8 mouse cellular contexts compared by ENCODE assay signal in the genomic region with DNA sequence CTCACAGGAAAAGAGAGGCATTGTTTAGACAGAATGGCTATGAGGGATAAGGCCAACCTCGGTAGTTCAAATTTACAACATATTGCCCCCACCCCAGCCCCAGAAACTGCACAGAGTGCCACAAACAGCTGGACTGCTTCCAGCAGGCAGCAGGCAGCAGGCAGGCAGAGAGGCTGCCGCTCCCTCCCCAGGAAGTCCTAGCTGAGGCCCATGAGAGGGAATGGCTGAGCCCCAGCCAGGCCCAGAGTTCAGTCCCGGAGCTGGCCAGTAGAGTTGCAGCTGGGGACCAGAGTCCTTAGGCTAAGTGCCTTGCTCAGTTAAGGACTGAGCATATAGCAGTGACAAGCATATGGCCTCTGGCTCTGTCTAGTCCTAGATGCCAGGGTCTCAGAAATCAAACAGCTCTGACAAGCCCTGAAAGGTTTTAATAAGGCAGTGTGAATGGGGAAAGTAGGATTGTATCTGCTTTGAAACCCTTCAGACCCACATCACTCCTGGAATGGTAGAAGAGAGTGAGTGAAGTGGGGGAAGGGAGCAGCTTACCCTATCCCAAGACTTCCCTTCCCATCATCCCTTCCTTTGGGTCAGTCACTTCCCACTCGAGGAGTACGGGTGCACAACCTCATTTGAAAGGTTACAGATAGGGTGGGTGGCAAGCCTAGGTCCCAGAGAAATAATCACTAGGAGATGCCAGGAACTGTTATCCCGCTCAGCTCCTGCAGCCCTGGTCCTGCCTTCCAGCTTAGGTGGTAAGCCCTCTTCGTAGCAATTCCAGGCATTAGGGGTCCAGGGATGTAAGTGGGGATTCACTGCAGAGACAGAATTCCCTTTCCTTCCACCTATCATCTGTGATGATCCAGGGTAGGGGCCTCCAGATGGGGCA. TPM values are rescaled to one million over a fixed set of nuclear protein-coding genes. Genes with fewer than 3 reads are reported as not detected.
A peak's percentile ranks its signal among the peaks of the same experiment; 100 is the strongest.
DNase-seq lines count a peak whose midpoint lies in the region; ATAC-seq and TF ChIP-seq lines count a peak whose summit lies in the region.

No protein-coding gene starts in this region.

- intact Hi-C loops in heart, postnatal 14 days (cut with DNase I), result no loop called here

- H3K36me3 ChIP-seq in testis, adult 2 months (ENCODE audit: control insufficient read depth, insufficient read depth, low read length), result no peaks in the 10 kb centered on the region
- H3K36me3 ChIP-seq in embryonic facial prominence, embryonic 14.5 days (ENCODE audit: control insufficient read depth, insufficient read depth, low read length), result peaks cover 14% of the 10 kb centered on the region
- H3K36me3 ChIP-seq in liver, embryonic 13.5 days, result peaks cover 26% of the 10 kb centered on the region
- peaks cover 12% of the 10 kb centered on the region; the same call in 1 of the 2 replicates for H3K36me3 ChIP-seq in neural tube, embryonic 15.5 days

- TF ChIP-seq CTCF in testis, adult 2 months (IDR thresholded peaks at IDR 0.05; ENCODE audit: control insufficient read depth, insufficient read depth, insufficient replicate concordance, low read depth, low read length), result no peak

- H3K9me3 ChIP-seq in embryonic facial prominence, embryonic 14.5 days (ENCODE audit: control insufficient read depth, low read length), result no peaks in the 10 kb centered on the region
- no peaks in the 10 kb centered on the region for H3K9me3 ChIP-seq in liver, embryonic 13.5 days (replicated peaks)
- H3K9me3 ChIP-seq in neural tube, embryonic 15.5 days (replicated peaks), result no peaks in the 10 kb centered on the region

- H3K27ac ChIP-seq in testis, adult 2 months (ENCODE audit: control insufficient read depth, insufficient read depth, low read depth, low read length), result peak overlapping the region; percentile 40
- peak overlapping the region; percentile 79 for H3K27ac ChIP-seq in embryonic facial prominence, embryonic 14.5 days (replicated peaks; ENCODE audit: low read depth, low read length)
- peak overlapping the region; percentile 44 for H3K27ac ChIP-seq in liver, embryonic 13.5 days
- peak overlapping the region; percentile 88 for H3K27ac ChIP-seq in neural tube, embryonic 15.5 days (replicated peaks)

- peaks cover 25% of the 10 kb centered on the region for H3K4me1 ChIP-seq in testis, adult 2 months (ENCODE audit: control insufficient read depth, insufficient read depth, low read length)
- H3K4me1 ChIP-seq in embryonic facial prominence, embryonic 14.5 days (ENCODE audit: control insufficient read depth, insufficient read depth, low read length), result peaks cover 43% of the 10 kb centered on the region
- H3K4me1 ChIP-seq in liver, embryonic 13.5 days (replicated peaks), result peaks cover 78% of the 10 kb centered on the region
- H3K4me1 ChIP-seq in neural tube, embryonic 15.5 days, result peaks cover 73% of the 10 kb centered on the region

- no peak for DNase-seq in testis, postnatal 14 days (ENCODE audit: low spot score)
- DNase-seq in embryonic facial prominence, embryonic 14.5 days (ENCODE audit: low spot score), result peak; percentile 73
- peak; percentile 52 to 61 for DNase-seq in heart, postnatal 14 days
- DNase-seq in liver, embryonic 13.5 days, result no peak
- DNase-seq in spleen, postnatal 14 days (ENCODE audit: low spot score in 2 of 2), result no peak
- DNase-seq in layer of hippocampus, postnatal 14 days (ENCODE audit: low spot score in 2 of 2), result no peak

- H3K4me2 ChIP-seq in embryonic facial prominence, embryonic 14.5 days (ENCODE audit: low read depth, low read length), result peak overlapping the region; percentile 84; the same call in 1 of the 2 replicates
- H3K4me2 ChIP-seq in liver, embryonic 13.5 days, result peak overlapping the region; percentile 92
- peak overlapping the region; percentile 74 for H3K4me2 ChIP-seq in neural tube, embryonic 15.5 days

- no peak overlapping the region for H3K4me3 ChIP-seq in testis, adult 2 months (ENCODE audit: control insufficient read depth, low read depth, low read length)
- 0 out of 2 replicates have a peak overlapping the region, but pooled peaks have one; percentile 74 for H3K4me3 ChIP-seq in embryonic facial prominence, embryonic 14.5 days (ENCODE audit: low read depth, low read length)
- H3K4me3 ChIP-seq in liver, embryonic 13.5 days (replicated peaks), result peak overlapping the region; percentile 84
- 0 out of 2 replicates have a peak overlapping the region, but pooled peaks have one; percentile 70 for H3K4me3 ChIP-seq in neural tube, embryonic 15.5 days (replicated peaks)

- no peak for ATAC-seq in embryonic facial prominence, embryonic 14.5 days (ENCODE audit: low read depth)
- no peak for ATAC-seq in liver, embryonic 13.5 days (ENCODE audit: low read depth)
- no peak for ATAC-seq in neural tube, embryonic 15.5 days (ENCODE audit: low FRiP score)

- 0 out of 2 replicates have a peak, but pooled peaks cover 2% of the 10 kb centered on the region for H3K27me3 ChIP-seq in testis, adult 2 months (ENCODE audit: control insufficient read depth, insufficient read depth, low read length)
- H3K27me3 ChIP-seq in embryonic facial prominence, embryonic 14.5 days (replicated peaks; ENCODE audit: control insufficient read depth, insufficient read depth, low read length), result no peaks in the 10 kb centered on the region
- peaks cover 54% of the 10 kb centered on the region for H3K27me3 ChIP-seq in liver, embryonic 13.5 days
- peaks cover 24% of the 10 kb centered on the region; the same call in 1 of the 2 replicates for H3K27me3 ChIP-seq in neural tube, embryonic 15.5 days (replicated peaks)

- H3K9ac ChIP-seq in embryonic facial prominence, embryonic 14.5 days (ENCODE audit: low read depth, low read length), result no peak overlapping the region
- H3K9ac ChIP-seq in liver, embryonic 13.5 days, result 0 out of 2 replicates have a peak overlapping the region, but pooled peaks have one; percentile 17
- no peak overlapping the region for H3K9ac ChIP-seq in neural tube, embryonic 15.5 days (replicated peaks)

- TF ChIP-seq POLR2A in testis, adult 2 months (IDR thresholded peaks at IDR 0.05; ENCODE audit: control insufficient read depth, low read depth, low read length), result no peak

- WGBS in embryonic facial prominence, embryonic 14.5 days, result 44% methylated on average over 7 of the region's 7 CpGs
- 47% methylated on average over 7 of the region's 7 CpGs for WGBS in liver, embryonic 13.5 days (ENCODE audit: insufficient replicate concordance)
- WGBS in neural tube, embryonic 15.5 days, result 56% methylated on average over 7 of the region's 7 CpGs

RNA-seq across cellular contexts. Expression of gene Mpg, which starts 0.8 kb away (rescaled TPM):
- 16.3 and 16.4 TPM in 2 replicates for polyA plus RNA-seq in testis, adult 2 months (2012; rRNA removed)
- polyA plus RNA-seq in embryonic facial prominence, embryonic 14.5 days (2014; fragmentation: Nextera tagmentation; extraction: Ambion mirVana), result 29.7 and 34.1 TPM in 2 replicates
- 1 to 10 TPM; 6.5 to 8.5 TPM for total RNA-seq in heart, postnatal 14 days (2021)
- 19.7 and 21.6 TPM in 2 replicates for polyA plus RNA-seq in liver, embryonic 13.5 days (2015; fragmentation: Nextera tagmentation; extraction: Ambion mirVana)
- polyA plus RNA-seq in neural tube, embryonic 15.5 days (2015; fragmentation: Nextera tagmentation; extraction: Ambion mirVana), result 33.9 and 37.8 TPM in 2 replicates
- 10 to 100 TPM; 19.7 to 21.4 TPM for total RNA-seq in layer of hippocampus, postnatal 14 days (2021)

RNA-seq across cellular contexts. Expression of gene Rhbdf1, which starts 3.4 kb away (rescaled TPM):
- polyA plus RNA-seq in testis, adult 2 months (2012; rRNA removed), result 6.8 and 9.5 TPM in 2 replicates
- 58.4 and 60.1 TPM in 2 replicates for polyA plus RNA-seq in embryonic facial prominence, embryonic 14.5 days (2014; fragmentation: Nextera tagmentation; extraction: Ambion mirVana)
- total RNA-seq in heart, postnatal 14 days (2021), result 10 to 100 TPM; 22.3 to 23.3 TPM
- 5.6 and 6.2 TPM in 2 replicates for polyA plus RNA-seq in liver, embryonic 13.5 days (2015; fragmentation: Nextera tagmentation; extraction: Ambion mirVana)
- polyA plus RNA-seq in neural tube, embryonic 15.5 days (2015; fragmentation: Nextera tagmentation; extraction: Ambion mirVana), result 23.8 and 28.4 TPM in 2 replicates
- total RNA-seq in layer of hippocampus, postnatal 14 days (2021), result 10 to 100 TPM; 23.6 to 29.5 TPM

RNA-seq across cellular contexts. Expression of gene Snrnp25, which starts 20.2 kb away (rescaled TPM):
- 38.8 and 39.6 TPM in 2 replicates for polyA plus RNA-seq in testis, adult 2 months (2012; rRNA removed)
- 43.2 and 46.4 TPM in 2 replicates for polyA plus RNA-seq in embryonic facial prominence, embryonic 14.5 days (2014; fragmentation: Nextera tagmentation; extraction: Ambion mirVana)
- total RNA-seq in heart, postnatal 14 days (2021), result 10 to 100 TPM; 11.4 to 11.5 TPM
- polyA plus RNA-seq in liver, embryonic 13.5 days (2015; fragmentation: Nextera tagmentation; extraction: Ambion mirVana), result 92.2 and 93.1 TPM in 2 replicates
- 45.6 and 54.3 TPM in 2 replicates for polyA plus RNA-seq in neural tube, embryonic 15.5 days (2015; fragmentation: Nextera tagmentation; extraction: Ambion mirVana)
- total RNA-seq in layer of hippocampus, postnatal 14 days (2021), result 10 to 100 TPM; 28.3 to 29.3 TPM

RNA-seq across cellular contexts. Expression of gene Il9r, which starts 25.4 kb away (rescaled TPM):
- polyA plus RNA-seq in testis, adult 2 months (2012; rRNA removed), result 1.6 and 2.1 TPM in 2 replicates
- 0.14 and 0.22 TPM in 2 replicates for polyA plus RNA-seq in embryonic facial prominence, embryonic 14.5 days (2014; fragmentation: Nextera tagmentation; extraction: Ambion mirVana)
- total RNA-seq in heart, postnatal 14 days (2021), result under 1 TPM in 1 of 2 experiments, not detected in 1; 0.61 TPM
- 0.08 and 0.13 TPM in 2 replicates for polyA plus RNA-seq in liver, embryonic 13.5 days (2015; fragmentation: Nextera tagmentation; extraction: Ambion mirVana)
- 1.5 TPM in 1 of 2 replicates, not detected in the other for polyA plus RNA-seq in neural tube, embryonic 15.5 days (2015; fragmentation: Nextera tagmentation; extraction: Ambion mirVana)
- total RNA-seq in layer of hippocampus, postnatal 14 days (2021), result not detected

RNA-seq across cellular contexts. Expression of gene Nprl3, which starts 42.0 kb away (rescaled TPM):
- 61.4 and 62.8 TPM in 2 replicates for polyA plus RNA-seq in testis, adult 2 months (2012; rRNA removed)
- 22.3 and 27.0 TPM in 2 replicates for polyA plus RNA-seq in embryonic facial prominence, embryonic 14.5 days (2014; fragmentation: Nextera tagmentation; extraction: Ambion mirVana)
- 10 to 100 TPM; 24.9 to 29.3 TPM for total RNA-seq in heart, postnatal 14 days (2021)
- polyA plus RNA-seq in liver, embryonic 13.5 days (2015; fragmentation: Nextera tagmentation; extraction: Ambion mirVana), result 27.5 and 29.7 TPM in 2 replicates
- 38.8 and 42.5 TPM in 2 replicates for polyA plus RNA-seq in neural tube, embryonic 15.5 days (2015; fragmentation: Nextera tagmentation; extraction: Ambion mirVana)
- total RNA-seq in layer of hippocampus, postnatal 14 days (2021), result 10 to 100 TPM; 57.1 to 63.2 TPM

Comparison
In these comparisons a context has a peak if more than half of its experiments do, and no peak if none do; other contexts are left out.
1. DNase-seq: peak in embryonic facial prominence, embryonic 14.5 days (single experiment) and heart, postnatal 14 days (2 of 2); none in testis, postnatal 14 days (single experiment), liver, embryonic 13.5 days (single experiment), spleen, postnatal 14 days (0 of 2) and layer of hippocampus, postnatal 14 days (0 of 2).
2. Peak in every context shown above with its lines, with median percentiles within 50 percentile points of each other: H3K27ac ChIP-seq and H3K4me2 ChIP-seq.